Mouse (Mus musculus) cerebellum, postnatal 25 days (tissue): ENCODE measurements around the gene Yy1.

Experiments used
- DNase-seq, 2 experiments: peaks; one replicate each; pipeline ENCODE4 v3.0.0; 2021; ENCODE audit warnings: mixed read lengths in 2 of 2

Yy1 gene

DNA sequence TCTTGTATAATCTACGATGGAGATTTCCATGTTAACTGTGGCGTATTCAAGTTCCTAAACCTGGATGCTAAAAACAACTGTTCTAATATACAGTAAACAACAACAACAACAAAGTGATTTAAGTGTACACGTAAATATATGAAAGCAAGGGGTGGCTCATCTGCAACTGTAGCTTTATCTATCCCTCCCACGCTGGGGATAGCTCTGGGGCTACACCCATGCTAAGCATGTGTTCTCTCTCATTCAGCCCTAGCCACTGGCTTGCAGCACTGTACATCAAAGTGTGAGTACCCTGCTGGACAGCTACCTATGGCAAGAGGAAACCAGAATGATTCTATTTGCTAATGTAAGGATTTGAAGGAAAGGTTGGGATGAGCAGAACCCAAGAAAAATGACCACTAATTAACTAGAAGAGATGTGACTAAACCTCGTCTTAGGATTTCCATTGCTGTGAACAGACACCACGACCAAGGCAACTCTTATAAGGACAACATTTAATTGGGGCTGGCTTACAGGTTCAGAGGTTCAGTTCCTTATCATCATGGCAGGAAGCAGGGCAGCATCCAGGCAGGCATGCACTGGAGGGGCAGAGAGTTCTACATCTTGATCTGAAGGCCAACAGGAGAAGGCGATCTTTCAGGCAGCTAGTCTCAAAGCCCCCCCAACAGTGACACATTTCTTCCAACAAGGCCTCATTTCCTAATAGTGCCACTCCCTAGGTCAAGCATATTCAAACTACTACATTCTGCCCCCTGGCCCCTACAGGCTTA lies 12.5 kb upstream of the Yy1 start:
- DNase-seq: no peak

- DNase-seq: no peak
These were observed 7.6 kb upstream of the Yy1 start for GRCm38 (mm10) chr12:108785161-108785560.

DNA sequence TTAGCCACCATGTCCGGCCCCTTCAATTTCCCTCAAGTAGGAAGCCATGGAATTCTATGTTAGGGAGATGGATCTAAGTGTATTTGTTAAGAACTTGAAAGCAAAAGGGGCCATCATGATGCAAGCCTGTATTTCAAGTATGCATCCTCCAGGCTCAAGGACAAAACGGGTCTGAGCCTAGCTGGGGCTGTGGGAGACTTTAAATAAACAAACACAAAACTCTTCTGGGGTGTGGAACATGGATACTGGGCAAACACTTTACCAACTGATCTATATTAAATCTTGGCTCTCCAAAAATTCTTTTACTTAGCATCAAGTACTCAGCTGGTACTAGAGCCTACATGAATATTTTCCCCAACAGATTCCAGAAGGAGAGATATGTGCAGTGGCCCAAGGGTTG lies 5.4 kb upstream of the Yy1 start:
- no peak for DNase-seq

DNA sequence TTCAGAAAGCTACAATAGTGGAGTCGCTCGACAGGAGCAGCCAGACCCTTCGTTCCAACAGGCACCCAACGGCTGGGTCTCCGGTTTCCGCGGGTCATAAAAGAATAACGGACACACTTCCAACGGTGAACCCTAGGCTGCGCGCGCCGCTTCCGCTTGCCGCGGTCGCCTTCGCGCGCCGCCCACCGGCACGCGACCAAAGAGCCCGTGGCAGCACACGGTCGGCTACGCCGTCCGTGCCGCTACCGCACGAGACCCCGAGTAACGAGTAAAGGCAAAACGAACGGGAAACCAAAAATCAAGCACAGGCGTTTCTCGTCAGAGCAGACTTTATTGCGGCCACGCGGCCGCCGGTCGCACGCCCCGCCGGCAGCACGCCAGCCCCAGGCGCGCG lies 624 bp upstream of the Yy1 start:
- DNase-seq: peak; percentile 83 to 89

- DNase-seq: peak in 1 of 2 experiments; percentile 59
These were observed 724 bp downstream of the Yy1 start for GRCm38 (mm10) chr12:108793453-108793941.

- DNase-seq: peak; percentile 89 to 94
These were observed 1.4 kb downstream of the Yy1 start for GRCm38 (mm10) chr12:108794078-108794711.

DNA sequence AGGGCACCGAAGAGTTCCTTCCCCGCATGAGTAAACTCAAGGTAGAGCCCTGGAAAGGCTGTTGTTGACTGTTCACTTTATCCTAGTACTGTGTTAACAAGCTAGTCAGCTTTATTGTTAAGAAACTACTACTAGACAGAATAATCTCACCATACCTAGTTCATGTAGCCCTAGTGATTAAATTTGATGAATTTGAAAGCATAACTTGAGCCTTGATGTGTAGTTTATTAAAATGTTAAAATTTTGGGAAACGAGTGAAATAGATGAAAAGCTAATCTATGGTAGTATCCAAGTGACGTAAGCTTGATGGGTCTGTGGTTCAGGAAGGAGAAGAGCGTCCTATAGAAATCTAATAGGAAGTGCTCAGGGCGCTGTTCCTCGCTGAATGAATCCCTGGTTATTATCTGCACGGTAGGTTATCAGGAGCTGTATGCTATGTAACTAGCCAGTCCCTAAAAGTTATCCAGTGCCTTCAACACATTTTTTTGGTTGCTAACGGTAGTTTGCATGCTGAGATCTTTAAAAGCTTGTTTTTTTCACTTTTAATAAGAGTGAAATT lies 2.3 kb downstream of the Yy1 start:
- no peak for DNase-seq

GRCm38 (mm10) chr12:108801613-108802012 lies 8.8 kb downstream of the Yy1 start:
- DNase-seq: no peak

DNA sequence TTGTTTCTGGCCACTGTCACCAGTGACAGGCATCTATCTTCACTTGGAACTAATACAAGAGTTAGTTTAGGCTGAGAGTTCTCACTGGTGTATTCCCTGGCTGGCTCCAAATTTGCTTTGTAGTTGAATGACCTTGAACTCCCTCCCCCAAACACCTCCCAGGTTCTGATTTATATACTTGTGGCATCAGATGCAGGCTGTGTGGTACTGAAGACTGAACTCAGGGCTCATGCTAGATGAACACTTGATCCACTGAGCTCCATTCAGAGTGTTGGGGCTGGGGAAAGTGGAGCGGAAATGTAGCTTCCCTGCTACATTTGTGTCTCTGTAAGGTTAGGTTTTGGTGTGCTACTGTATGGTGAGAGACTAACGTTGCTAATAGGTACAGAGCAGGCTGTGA lies 11.6 kb downstream of the Yy1 start:
- no peak for DNase-seq

- peak in 1 of 2 experiments; percentile 17 for DNase-seq
These were observed 15.7 kb downstream of the Yy1 start for GRCm38 (mm10) chr12:108808465-108808864.

DNA sequence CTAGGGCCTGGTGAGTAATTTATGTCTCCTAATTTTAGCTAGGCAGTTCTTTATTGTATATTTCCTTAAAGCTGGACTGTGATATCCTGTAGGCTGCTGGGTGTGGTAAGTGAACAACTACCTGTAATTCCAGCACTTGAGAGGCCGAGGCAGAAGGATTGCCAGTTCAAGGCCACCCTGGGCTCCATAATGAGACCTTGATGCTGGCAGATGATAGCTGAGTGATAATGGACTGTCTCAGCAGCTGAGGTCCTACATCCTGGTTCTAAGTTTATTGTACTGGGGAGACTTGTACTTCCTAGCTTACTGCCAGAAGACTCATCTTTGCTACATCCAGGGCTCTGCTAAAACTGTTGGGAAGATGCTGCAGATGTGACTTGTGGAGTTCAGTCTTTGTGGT lies 17.0 kb downstream of the Yy1 start:
- DNase-seq: no peak

GRCm38 (mm10) chr12:108810309-108810708 lies 17.5 kb downstream of the Yy1 start:
- no peak for DNase-seq

DNA sequence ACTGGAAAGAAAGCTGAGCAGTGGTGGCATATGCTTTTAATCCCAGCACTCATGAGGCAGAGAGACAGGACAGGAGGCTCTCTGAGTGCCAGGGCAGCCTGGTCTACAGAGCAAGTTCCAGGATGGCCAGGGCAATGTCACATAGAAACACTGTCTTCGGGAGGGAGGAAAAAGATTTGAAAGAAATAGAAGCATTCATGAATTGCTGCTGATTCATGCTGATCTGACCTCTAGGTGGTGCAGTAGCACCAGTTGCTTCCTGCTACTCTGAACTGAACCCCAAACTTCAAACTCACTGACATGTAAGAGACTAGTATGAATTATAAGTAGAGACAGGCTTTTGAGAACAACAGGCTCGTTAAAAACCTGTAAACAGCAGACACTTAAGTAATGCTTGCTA lies 18.4 kb downstream of the Yy1 start:
- peak in 1 of 2 experiments; percentile 60 for DNase-seq

DNA sequence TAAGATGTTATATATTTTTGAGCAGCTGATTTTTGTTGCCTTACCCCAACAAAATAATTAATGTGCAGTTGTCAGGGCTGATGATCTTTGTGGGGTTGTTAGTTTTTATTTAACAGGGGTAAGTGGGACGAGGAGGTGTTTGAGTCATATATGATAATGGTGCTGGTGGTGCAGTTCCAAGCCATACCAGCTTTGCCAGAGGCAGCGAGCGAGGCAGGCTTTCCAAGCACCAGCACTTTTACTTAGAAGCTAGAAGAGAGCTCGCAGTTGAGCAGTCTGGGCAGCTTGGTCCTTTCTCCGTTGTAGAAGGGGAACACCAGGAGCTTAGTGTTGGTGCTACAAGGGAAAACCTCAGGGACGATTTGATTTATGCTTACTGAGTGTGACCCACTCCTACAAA lies 19.7 kb downstream of the Yy1 start:
- DNase-seq: no peak

GRCm38 (mm10) chr12:108814470-108814869 lies 21.7 kb downstream of the Yy1 start:
- no peak for DNase-seq

GRCm38 (mm10) chr12:108816569-108816968 lies 23.8 kb downstream of the Yy1 start:
- DNase-seq: no peak

- no peak for DNase-seq
These were observed 27.7 kb downstream of the Yy1 start for GRCm38 (mm10) chr12:108820461-108820860.

GRCm38 (mm10) chr12:108823036-108823435 lies 30.3 kb downstream of the Yy1 start:
- DNase-seq: peak; percentile 36 to 40

DNA sequence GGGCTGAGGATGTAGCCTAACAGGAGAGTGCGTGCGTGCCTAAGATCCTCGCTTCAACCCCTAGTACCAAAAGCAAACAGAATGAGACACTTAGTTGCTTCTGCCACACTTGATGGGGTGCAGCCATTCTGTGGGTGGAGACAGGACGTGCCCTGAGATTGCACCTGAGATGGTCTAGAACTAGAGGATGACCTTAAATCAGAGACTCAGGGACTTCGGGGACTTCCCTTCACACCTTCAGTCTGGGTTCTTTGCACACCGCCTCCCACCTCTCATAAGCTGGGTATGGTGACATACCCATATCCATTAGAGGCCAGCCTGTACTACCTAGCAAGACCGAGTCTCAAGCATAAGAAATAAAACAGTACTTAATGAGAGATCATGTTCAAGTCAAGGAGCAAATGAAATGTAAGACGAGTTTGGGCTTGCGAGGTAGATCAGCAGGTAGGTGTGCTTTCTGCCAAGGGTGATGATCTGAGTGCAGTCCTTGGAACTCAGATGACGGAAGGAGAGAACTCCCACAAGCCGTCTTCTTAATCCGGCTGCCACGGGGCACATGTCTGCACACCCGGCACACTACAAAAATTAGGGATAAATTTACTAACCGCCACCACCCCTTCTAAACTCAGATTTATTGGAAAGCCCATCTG lies 31.6 kb downstream of the Yy1 start:
- DNase-seq: peak in 1 of 2 experiments; percentile 7

DNA sequence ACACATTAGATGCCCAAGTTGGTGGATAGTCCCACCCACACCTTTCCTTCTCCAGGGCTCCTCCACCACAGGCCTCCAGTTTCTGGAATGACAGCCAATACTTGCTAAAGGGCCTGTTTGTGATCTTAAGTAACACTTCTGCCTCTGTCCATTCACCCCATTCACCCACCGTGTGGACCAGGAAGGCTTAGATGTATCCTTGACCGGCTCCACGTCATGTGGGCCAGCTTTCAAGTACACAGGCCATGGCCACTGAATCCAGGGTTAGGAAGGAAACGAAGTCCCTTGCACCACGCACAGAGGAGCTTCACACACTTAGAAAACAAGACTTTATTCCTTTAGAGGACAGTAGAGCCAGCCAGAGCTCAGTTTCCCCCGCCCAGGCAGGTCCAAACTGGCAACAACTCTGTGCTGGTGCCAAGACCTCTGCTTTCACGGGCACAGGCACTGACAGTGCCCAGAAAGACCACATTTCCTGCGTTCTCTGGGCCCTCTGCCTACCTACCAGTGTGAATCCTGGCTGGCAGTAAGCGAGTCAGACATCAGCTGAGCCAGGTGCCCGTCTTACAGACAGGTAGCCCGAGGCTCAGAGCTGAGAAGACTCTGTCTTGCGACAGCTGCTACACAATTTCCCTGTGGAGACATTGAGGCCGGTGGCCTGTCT lies 32.9 kb downstream of the Yy1 start:
- peak; percentile 45 to 54 for DNase-seq

DNA sequence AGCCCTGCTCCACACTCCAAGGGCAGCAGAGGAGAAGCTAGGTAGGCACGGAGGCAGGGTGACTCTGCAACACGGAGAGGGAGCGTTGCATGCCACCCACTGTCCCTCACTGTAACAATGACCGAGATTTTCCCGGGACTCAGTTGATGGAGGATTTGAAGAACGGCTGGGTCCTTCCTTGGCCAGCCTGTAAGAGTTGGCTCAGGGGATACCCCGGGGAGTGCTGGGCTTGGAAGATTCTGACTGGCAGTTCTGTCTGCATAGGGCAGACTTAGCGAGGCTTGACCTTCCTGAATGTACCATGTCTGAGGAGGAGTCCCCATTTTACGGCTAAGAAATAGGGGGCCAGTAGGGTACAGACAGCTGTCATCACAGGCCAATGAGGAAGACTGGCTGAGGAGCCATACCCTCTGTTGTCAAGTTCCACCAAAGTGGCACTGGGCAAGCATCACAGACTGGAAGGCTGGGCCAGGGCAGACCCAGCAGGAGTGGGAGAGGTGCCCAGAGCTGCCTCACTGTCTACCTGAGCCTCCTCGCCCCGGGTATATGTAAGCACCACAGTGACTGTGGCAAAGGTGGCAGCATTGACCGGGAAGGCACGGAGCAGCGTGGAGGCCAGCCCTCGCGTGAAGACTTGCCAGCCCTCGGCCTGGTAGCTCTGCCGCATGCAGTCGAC lies 33.6 kb downstream of the Yy1 start:
- DNase-seq: peak; percentile 94 to 95

DNA sequence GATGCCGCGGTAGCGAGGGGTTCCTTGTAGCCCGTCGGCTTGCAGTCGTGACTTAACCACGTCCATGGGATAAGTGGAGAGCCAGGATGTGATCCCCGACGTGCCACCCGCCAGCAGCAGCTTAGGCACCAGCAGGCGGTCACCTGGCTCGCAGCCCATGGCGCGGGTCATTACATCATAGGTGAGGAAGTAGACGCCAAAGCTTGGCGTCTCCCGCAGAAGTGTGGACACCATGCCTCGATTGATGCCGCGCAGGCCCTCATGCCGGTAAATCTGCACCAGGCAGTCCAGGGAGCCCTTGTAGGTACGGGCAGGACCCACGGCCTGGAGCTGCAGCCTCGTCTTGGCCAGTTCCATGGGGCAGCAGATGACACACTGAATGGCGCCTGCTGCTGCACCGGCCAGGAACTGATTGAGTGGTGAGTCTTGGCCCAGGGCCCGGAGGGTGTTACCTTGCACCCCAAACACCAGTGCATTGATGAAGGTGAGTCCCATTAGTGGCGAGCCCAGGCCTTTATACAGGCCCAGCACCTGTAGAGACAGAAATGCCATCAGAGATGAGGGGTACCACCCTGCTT lies 34.3 kb downstream of the Yy1 start:
- peak; percentile 87 to 88 for DNase-seq
